Mouse (Mus musculus) ZHBTc4 (cell line): ENCODE results near the gene Gm20388.
A peak's percentile ranks its signal among the peaks of the same experiment; 100 is the strongest.

ENCODE experiments used
- DNase-seq: peaks from one replicate; pipeline ENCODE4 v3.0.0-alpha.2; 2011; ENCODE audit warnings: low read depth, low spot score

Gene Gm20388

DNA sequence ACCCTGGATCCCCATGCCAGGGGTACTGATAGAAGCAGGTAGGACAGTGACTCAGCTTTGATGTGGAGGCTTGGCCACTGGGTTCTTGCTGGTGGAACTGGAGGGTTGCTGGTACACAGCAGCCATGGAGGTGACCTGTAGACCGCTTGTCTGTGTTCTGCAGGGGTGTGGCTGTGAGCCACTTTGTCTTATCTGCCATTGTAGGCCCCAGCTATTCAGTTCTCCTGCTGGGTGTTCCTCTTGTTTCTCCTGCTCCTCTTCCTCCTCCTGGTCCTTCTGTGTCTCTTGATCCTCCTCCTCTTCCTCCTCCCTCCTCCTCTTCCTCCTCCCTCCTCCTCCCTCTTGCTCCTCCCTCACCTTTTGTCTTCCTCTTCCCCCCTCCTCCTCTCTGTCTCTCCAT is 614.5 kb downstream of the Gm20388 start:
- DNase-seq = no peak

DNA sequence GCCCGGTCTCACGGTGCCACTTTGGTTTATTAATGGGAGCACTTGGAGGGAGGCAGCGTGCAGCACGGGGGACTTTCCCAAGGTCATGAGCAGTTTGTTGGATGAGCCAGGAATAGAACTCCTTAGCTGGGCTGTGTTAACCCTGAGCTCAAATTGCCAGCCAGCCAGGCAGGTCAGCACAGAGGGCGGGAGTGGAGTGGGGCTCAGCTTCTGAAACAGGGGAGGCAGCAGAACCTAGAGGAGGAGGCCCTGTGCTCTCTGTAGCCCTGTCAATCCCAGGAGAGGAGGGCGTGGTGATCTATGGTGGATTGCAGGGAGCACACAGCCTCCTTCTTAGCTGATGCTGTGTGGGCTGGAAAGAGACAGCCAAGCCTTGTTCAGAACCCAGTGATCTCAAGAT is 615.2 kb downstream of the Gm20388 start:
- peak; percentile 51 for DNase-seq

DNA sequence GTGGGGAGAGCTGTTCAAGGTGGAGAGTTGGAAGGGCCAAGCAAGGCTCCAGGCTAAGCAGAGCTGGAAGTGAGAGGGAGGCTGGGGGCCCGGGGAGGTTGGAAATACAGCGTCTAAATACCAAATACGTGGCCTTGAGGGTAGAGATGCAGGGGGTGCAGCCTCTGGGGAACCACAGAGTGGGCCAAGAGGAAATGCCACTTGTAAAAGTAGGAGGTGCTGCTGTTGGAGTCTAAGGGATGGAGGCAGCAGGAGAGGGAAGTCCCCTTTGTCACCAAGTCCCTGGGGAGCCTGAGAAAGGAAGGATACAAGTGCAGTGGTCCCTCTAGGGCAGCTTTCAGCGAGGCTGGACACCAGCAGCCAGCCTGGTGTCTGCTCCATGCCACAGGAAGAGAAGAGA is 615.9 kb downstream of the Gm20388 start:
- DNase-seq = no peak

DNA sequence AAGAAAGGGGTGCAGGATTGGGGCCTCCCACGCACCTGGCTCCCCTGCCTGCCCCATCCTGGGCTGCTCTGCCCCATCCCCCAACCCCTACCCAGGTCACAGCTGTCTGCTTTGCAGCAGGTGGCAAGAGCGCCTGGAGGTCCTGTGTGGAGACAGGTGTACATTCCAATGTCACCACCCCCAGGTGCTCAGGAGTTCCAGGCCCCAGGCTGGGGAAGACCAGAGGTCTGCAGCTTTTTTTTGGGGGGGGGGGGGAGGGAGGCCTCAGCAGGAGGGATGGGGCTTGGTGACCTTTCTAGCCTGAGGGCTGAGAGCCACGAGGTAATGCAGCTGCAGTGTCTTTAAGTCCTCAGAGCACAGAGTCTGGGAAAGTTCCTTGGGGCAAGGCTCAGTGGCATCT is 617.7 kb downstream of the Gm20388 start:
- DNase-seq = peak; percentile 79

DNA sequence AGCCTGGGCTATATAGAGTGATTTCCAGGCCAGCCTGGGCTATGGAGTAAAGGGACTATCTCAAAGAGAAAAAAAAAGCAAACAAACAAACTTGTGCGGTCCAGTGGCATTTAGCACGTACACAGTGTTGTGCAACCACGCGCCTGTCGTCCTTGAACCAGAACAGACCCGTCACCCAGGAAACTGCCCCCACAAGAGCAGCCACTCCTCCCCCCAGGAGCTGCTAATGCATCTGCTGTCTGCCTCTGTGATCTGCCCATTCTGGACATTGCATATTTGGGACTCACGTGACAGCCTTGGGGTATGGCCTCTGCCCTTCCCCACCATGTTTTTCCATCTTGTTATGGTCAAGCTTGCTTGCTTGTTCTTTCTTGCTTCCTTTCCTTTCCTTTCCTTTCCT is 618.6 kb downstream of the Gm20388 start:
- peak; percentile 84 for DNase-seq

DNA sequence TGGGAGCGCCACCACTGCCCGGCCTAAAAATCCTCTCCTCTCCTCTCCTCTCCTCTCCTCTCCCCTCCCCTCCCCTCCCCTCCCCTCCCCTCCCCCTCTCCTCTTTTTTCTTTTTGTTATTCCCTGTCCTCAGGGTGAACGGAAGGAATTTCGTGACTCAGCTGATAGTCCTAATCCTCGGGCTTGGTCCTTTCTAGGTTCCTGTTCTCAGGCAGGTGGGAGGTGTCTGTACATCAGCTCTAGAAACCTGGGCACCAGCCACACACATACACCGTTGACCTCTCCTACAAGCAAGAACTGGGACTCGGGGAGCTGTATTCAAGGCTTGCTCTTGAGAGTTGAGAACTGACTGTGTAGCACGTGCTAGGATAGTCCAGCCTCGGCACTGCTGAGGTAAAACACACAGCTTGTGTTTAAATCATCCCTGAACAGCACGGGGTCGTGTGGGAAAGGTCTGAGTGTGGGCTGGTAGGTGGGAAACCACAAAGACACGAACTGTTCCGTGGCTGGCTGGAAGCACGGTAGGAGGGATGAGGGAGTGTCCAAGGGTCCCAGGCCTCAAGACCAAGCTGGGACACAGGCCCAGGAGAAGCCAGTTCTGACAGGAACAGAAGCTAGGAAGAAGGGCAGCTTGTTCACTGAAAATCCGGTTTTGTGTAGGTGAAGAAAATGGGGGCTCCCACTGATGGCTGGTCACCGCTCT is 620.5 kb downstream of the Gm20388 start:
- peak; percentile 87 for DNase-seq

DNA sequence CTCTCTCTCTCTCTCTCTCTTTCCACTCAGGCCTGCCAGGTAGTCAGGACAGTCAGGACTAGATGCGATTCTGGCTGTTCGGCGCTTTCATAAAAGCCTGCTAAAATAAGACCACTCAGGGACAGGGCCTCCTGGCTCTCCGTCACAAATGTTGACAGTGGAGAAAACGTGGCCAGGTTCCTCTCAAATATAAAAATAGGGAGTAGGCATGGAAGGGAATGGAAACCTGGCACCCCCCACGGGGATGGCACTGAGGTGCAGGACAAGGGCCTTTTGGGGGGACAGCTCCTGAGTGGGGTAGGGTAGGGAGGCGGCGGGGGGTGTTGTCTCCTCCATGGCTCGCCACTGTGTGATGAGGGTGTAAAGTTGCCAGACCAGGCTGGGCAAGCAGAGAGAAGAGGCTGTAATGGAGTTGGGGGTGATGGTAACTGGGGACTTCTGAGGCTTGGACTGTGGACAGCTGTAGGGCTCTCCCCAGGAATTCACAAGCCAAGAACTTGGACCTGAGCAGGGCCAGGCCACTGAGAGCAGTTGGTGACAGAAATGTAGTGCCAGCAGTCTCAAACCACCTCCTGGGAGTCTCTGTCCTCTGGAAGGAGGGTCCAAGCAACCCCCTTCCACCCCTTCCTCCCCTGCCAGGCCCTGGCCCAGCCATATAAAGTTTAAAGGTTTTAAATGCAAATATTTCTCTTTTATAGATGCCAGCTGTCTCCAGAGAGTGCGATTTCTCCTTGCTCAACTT is 621.3 kb downstream of the Gm20388 start:
- DNase-seq = no peak

DNA sequence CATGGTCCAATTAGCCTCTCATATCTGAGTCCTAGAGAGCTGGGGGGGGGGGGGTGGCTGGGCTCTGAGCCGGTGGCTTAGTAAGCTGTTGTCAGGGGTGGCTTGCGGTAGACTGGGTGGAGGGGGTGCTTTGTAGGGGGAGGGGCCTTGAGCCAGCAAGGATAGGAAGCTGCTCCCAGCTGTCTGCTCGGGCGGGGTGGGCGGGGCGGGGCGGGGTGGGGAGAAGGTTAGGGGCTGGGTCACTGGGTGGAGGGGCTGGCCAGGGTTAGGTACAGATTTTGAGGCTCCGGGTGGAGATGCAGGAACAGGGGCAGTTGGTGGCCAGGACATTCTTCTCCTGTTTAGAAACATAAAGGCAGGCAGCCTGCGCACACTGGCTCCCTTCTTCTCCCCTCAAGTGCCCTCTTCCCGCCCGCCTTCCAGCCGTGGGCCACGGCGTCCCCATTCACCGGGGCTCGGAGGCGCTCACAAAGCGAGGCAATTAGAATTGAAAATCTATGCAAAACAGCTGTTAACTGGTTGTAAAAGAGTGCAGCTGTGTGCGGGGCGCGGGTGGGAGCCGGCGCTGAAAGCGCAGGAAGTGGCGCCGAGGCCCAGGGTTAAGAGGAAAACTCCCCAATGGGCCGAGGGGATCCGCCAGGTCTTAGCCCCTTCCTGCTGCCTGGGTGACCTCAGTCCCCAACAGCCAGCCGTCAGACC is 622.0 kb downstream of the Gm20388 start:
- peak; percentile 93 for DNase-seq

DNA sequence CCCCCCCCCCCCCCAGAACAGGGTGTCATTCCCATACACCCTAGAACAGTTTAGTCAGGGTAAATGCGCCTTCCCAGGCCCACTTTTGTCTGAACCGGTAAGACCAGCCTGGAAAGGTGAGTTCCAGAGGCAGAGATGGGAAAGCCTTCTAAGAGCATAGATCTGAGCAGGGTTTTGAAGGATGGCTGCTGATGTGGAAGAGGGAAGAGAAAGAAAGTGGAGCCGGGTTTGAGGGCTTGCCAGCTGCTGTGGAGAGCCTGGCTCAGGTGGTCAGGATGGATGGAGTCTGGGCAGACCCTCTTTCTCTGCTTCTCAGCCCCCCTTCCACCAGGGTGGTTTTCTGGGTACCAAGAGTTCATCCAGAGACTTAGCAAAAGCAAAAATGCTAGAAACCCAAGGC is 622.7 kb downstream of the Gm20388 start:
- no peak for DNase-seq

DNA sequence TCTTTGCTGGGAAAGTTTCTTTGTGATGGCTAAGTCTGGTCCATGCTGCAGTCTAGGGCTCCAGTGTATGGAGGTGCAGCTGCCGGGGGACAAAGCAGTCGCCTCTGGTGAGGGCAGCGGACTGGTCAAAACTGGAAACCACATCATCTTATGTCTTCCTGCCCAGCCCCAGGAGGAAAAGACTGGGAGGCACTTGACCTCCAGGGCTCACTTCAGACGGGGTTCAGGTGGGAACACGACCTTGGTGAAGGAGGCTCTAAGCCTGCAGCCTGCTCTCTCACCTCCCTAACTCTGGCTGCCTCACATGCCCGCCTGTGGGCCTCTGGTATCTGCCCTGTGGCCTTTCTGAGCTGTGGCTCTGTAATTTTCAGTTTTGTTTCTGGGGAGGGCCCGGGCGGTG is 623.4 kb downstream of the Gm20388 start:
- DNase-seq = no peak

DNA sequence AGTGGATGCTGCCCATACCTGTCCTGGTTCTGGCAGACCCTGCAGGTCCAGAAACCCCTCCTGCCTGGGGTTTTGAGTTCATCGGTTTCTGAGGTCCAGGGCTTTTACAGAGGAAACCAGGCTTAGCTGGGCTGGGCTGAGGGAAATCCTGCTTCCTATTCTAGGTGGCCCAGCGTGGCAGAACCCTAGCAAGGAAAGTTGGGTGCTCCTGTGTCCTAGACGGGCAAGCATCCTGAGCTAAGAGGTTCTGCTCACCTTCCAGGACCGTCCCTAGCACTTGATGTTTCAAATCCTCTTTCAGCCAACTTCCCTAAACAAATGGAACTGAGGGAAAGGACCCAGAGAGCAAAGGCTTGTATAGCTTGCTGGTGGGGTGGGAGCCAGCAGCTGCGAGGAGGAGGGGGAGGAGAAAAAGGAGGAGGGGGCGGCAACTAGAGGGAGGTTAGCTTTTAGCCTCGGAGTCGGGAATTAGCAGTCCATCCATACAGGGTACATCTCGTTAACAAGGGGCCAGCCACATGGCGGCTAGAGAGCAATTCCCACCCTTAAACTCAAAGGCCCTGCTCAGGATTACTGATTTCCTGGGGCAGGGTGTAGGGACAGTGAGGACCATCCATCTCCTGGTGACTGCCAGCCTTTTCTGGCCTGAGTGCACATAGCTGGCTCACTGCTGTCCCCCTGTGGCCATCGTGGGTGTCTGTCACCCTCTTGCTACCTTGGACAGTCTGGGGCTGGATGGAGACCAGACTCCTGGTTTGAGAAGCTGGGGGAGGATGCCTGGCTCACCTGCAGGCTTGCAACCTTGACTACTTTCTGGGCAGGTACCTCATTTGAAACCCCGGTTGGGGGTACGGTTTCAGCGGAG is 624.1 kb downstream of the Gm20388 start:
- peak; percentile 93 for DNase-seq

DNA sequence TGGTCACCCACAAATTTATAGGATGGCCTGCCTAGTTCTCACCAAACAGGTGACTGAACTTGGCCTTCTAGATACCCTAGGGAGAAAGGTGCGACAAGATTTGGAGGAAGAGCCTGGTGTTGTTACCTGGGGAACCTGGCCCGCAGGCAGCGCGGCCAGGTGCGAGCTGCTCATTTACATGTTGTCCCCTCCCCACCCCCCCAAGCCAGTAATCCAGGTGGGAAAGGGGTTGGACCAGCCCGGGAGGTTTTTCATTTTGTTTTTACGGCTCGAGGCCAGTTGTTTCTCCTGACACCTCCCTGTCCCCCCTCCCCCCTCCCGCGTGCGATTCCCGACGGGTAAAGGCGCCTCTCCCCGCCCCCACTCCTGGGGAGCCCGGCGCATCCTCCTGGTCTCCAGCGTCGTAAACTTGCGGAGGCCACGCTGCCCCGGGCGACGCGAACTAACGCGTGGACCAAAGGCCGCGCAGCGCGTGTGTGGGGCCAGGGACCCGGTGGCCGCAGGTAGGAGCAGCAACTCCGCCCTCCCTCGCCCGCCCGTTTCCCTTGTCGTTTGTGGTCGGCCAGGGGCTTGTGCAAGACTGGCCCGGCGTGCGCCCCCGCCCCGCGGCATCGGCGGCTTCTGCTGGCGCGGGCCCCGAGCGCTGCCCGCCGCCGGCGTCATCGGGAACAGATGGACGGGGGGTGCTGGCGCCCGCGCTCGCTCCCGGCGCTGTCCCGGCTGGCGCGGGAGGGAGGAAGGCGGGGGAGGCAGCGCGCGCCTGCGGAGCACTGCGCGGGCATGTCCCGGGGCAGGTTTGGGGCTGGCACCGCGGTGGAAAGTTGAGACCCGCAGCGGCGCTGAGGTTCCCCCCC is 625.0 kb downstream of the Gm20388 start:
- DNase-seq = peak; percentile 61

DNA sequence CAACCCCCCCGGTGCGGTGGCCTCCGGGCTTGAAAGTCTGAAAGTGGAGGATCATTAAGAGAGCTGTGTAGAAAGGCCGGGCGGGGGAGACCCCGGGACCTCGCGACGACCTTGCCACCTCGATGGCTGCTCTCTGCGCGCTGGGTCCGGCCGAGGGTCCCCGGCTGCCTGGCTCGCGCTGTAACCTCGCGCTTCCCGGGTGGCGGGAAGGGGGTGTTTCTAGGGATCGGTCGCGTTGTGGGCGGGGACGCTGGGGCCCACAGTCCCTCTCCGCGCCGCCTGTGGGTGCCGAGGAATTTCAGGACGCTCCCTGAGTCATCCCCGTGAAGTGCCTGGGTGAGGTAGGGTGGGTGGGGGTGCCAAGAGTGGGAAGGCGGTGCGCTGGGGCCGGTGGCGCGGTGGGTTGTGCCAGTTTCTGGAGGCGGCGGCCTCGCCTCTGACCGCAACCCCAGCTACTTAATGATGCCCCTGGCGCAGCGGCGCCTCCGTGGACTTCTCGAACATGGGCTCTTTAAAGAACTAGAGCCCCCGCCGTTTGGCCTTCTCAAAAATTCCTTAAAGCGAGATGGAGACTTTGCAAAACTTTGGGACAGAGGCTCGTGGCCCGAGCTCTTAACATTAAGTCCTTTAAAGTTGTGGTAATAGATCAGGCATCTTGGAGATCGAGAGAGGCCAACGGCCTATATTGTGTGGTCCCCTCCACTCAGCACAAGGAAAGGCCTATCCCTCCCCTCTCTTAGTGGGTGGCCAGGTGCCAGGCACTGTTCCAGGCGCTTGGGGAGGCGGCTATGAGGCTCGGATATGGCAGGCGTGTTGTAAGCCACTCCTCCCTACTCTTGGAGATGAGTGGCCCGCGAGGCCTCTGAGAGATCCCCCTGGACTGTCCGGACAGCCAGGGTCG is 625.9 kb downstream of the Gm20388 start:
- DNase-seq = peak; percentile 70

DNA sequence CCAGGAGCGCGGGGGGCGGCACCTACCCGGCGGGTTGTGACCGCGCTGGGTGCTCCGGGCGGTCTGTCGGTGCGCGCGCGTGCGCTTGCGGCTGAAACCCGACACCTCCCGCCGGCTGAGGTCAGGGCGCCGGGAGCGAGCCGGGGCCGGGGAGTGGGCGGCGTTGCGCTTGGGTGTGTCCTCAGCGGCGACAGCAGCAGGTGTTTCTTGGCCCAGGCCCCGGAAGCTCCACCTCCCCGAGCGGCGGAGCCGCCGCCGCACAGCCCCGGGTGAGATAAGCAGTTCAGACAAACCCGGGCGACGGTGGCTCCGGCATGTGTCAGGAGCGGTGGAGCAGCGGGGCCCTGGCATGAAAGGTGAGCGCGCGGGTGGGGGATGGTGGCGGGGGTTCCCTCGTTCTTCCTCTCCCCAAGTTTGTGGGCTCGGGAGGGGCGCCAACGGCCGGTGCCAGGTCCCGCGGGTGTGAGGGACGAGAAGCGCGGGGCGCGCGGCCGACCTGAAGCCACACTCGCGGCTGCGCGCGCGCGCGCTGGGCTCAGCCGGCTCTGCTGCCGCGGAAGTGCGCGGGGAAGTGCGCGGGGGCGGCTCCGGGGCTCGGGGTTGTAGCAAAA is 626.7 kb downstream of the Gm20388 start:
- peak; percentile 96 for DNase-seq

DNA sequence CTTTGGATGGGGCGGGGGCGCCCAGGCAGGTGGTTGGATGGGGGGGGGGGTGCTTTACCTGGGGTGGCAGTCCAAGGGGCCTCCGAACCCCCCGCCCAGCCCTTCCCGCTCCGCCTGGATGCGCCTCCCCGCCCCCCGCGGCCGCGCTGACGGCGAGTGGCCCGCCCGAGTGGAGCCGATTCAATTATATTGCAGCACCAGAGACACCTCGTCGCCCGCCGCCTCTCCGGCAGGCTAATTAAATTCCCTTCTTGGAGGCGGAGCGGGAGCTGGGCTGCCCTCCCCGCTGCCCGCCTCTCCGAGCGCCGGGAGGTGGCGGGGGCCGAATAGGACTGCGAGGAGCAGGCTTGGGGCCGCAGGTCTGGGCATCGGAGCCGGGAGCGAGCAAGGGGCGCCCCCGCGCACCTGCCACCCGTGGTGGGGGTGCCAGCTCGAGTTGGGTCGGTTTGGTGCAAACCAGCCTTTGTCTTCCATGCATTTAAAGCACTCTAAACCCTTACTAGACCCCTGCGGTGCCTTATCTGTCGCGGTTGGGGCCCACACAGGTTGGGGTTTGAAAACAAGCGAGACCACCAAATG is 627.3 kb downstream of the Gm20388 start:
- peak; percentile 75 for DNase-seq

DNA sequence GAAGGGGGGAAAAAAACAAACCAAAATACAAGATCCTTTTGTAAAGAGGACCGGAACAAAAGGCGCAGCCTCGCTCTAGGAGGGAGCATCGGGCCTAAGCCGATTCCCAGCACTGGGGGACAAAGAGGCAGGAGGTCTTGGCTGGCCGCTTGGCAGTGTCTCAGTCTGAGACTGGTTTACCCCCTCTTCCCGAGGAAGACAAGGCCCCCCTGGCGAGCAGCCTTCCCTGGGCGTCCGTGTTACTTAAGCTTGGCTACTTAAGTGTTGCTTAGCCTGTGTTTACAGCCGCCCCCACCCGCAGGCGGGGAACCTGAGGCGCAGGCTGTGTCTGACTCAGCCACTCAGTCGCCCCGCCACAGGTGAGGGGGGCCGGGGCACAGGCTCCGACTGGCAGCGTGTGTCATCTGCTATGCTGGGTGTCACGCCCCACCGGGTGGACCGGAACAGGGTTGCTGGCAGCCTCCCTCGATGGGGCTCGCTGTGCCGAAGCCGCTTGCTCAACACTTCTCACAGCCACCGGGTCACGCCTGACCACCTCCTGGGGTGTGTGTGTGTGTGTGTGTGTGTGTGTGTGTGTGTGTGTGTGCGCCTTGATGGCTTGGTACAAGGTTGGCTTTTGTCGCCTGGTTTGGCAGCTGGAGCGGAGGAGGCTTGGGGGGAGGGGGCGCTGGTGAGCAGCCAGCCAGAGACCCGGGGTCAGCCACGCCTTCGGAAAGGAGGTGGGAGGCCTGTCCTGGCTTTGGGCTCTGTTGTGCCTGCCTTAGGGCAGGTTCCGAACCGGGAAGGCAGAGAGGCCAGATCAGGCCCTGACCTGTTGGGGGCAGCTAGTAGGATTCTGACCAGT is 628.0 kb downstream of the Gm20388 start:
- peak; percentile 82 for DNase-seq

DNA sequence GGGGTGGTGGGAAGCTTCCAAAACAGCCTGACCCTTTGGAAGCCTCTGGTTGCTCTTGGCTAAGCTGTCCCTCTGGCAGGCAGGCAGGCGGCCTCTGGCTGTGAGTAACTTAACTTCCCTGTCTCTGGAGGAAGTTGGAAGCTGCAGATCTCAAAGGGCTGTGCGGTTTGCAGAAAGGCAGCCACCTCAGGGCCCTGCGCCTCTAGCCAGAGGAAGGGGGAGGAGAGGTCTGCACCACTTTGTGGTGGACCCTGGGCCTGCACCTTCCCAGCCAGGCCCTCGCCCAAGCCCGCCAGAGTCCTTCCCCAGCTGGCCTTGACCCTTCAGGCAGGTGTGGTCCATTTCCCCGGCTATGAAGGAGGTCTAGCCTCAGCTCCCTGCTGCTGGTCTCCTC is 628.7 kb downstream of the Gm20388 start:
- no peak for DNase-seq
